Mouse (Mus musculus) CD4-positive, CD25-positive, alpha-beta regulatory T cell, adult 2 months (primary cell): ENCODE results near the gene Pde10a.
A peak's percentile ranks its signal among the peaks of the same experiment; 100 is the strongest.

Experiments
- DNase-seq: peaks from one replicate; pipeline ENCODE4 v3.0.0-alpha.2; 2012; ENCODE audit warnings: low read depth, low spot score

Pde10a gene

DNA sequence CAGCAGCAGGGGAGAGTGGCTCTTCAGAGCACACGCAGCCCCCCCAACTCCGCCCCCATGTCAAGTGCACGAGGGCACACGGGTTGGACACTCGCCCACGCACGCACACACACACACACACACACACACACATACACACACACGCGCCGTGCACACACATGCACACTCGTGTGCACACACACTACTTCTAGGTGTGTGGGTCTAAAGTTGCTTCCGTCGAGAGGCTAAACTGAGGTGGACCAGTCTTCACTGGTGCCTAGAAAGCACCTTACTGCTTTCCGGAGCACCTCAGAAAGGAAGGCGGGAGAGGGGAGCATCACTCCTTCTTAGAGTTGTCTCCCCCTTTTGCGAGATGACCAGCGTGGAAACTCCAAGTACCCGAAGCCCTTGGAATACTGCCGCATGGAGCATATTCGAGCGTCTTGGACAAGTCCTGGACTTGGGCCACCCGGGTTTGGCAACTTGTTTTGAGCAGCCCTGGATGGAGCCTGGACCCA, at the start of gene Pde10a:
TSS of gene Pde10a (plus strand) at position 148 of the 497 bp plus-strand sequence.
- no peak for DNase-seq

DNA sequence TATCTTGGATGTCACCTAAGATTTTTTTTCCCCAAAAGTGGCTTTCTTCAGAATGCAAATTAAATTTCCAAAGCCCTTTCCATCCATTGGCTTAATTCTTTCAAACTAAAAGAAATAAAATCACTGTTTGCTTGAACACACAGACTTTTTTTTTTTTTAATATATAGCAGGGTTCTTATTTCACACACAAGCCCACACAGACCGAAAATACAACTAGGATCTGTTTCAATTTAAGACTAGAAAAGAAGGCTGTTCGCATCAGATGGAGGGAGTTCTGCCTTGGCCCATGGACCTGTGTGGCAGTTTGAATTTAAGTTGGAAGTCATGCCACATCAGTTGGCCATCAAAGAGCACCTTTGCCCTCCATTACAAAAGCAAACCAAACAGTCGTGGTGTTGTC, 46.6 kb upstream of the Pde10a start:
- DNase-seq, result no peak

DNA sequence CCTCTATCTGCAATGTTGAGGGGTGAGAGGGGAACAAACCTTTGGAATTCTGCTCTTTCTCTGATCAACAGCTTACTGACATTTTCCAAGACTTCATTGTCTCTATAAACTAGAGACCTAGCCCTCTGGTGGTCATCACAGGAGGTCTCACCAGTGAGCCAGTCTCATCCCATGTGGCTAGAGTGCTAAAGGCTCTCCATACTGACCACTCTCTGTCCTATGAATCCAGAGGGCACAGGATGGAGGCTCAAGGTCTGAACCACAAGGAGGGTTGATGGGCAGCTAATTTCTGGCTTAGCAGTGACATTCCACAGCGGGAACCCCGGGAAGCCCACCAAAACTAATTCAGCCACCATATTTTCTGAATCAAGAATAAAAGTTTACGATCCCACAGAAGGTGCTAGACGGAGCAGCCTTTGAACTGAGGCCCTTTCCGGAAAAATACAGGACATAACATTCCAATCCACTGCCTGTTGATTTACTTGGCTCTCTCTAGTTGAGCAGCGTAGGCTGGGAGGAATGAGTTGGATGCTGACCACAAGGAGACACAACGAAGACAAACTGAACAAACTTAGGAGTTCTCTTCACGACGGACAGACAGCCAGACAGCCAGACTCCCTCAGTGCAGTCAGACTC, 45.6 kb upstream of the Pde10a start:
- no peak for DNase-seq

DNA sequence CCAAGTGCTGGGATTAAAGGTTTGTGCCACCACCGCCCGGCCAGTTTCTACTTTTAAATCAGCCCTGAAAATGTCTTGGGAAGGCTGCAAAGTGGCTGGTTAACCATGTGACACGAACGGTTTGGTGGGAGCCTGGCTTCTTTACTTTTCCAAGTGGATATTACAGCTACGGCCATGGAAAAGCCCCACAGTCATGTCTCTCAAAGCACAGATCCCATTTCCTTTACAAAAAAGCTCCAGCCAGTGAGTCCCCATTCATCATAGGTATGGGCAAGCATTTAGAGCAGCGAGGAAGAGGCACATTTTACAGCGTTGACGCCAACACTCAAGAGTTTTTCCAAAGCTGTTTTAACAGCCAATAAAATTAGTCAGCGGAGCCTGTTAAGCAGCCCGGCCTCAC, 43.4 kb upstream of the Pde10a start:
- DNase-seq, result no peak

DNA sequence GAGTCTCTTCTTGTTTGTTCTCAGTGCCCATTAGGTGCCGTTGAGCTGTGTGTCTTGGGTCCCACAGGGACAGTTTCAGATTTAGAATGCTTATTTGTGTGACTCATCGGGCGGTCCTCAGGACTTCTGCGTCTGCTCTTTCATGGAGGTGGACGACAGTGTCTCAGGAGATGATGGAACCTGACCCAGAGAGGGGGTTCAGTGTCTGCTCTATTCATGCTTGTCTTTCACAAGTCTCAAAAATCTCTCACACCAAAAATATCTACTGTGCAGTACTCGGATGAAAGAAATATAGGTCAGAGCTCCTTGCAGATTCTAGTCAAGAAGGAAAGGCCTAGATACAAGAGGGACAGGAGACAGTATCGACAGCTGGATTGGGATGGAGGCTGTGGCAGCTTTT, 42.3 kb upstream of the Pde10a start:
- DNase-seq, result no peak

DNA sequence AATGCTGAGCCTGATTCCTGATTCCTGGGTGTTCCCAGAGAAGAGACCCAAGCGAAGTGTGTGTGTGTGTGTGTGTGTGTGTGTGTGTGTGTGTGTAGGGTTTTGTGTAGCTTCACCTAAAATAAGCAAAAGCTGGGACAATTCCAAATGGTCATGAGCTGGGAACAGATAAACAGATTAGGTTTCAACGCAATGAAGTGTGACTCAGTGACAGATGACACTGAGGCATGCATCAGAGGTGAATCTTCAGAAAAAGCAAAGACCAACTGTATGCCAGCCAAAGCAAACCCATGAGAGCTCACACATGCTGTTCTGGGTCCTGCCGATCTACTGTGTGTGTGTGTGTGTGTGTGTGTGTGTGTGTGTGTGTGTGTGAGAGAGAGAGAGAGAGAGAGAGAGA, 40.9 kb upstream of the Pde10a start:
- no peak for DNase-seq

DNA sequence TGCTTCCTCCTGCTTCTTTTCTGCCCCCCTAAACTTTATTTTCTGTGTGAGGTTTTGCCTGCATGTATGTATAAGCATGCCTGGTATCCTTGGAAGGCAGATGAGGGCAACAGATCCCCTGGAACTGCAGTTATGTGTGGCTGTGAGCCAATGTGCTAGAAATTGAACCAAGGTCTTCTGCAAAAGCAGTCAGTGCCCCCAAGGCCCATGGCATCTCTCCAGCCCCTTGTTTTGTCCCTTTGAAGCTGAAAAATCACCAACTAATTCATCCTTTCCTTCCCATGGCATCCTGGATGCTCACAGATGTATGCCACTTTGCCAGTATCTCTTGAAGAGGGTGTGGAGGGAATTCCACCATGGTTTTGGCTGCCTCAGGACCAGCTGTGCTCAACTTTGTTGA, 40.0 kb upstream of the Pde10a start:
- DNase-seq, result no peak

DNA sequence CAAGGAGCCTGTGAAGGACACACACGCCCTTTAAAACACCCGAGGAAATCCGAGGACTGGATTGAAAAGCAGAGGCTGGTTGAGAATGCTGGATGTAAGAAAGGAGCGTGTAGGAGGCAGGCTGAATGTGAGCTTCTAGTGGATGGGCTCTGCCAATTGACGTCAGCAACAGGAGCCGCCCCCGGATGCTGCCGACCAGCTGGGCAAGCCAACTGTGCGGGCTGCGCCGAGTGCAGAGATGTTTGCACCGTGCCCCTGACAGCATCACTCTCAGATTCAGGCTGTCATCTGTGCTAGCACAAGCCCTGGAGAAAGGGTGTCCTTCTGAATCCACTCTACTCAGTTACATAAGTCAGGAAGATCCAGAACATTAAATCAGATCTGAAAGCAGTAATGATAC, 37.3 kb upstream of the Pde10a start:
- no peak for DNase-seq

DNA sequence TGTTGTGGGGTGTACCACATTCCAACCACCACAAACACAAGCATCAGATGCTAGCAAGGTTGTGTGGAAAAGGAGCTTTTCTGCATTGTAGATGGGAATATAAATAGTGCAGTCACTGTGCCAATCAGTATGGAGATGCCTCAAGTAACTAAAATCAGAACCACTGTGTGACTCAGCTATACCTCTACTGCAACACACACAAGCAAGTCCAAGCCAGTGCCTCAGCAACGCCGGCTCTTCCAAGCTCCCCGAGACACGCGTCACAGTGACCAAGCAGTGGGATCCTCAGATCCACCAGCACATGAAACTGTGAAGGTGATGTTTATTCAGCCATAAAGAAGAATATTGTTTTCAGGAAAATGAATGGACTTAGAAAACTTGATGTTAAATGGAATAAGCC, 34.2 kb upstream of the Pde10a start:
- DNase-seq, result no peak

DNA sequence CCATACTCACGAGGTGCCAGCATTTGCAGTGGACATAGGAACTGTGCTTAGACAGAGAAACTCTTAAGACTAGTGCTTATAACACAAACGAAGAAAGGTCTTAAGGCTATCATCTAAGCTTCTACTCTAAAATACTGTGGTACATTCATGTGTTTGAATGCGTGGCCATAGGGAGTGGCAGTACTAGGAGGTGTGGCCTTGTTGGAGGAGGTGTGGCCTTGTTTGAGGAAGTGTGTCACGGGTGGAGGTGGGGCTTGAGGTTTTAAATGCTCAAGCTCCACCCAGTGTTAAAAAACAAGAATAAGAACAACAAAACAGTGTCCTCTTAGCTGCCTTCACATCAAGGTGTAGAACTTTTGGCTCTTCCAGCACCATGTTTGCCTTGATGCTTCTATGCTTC, 31.7 kb upstream of the Pde10a start:
- no peak for DNase-seq

DNA sequence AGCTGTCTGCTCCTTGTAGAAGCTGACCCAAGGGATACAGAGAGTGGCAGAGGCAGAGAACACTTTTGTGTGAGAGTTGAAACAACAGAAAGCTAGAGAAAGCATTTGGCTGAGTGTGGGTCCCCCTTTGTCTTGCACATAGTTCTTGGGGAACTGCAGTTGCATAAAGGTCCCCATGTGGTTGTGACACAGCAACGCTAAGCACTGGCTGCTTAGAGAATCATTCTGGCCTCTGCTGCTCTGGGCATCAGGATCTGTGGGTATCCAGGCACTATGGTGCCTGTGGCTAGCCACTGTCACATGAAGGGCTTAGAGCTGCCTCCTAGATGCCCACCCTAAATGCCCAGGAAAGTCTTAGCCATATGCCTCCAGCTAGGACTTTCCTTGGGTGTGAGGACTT, 27.0 kb upstream of the Pde10a start:
- DNase-seq, result no peak

DNA sequence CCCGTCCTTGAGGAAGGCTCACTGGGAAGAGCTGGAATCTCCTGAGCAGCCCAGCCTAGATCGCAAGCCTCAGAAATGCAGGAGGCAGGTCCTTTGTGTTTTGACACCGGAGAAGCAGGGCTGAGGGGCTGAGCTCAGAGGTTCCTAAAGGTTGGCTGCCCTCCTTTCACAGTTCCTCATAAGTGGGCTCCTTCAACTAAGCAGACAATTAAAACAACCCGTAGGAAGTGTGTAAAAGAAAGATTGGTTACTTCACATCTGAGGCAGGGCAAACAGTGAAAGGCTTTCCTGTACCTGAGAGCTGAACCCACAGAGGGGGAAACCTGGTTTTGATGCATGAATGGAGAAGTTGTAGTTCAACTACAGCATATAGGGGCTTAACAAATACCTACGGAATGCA, 26.5 kb upstream of the Pde10a start:
- no peak for DNase-seq

DNA sequence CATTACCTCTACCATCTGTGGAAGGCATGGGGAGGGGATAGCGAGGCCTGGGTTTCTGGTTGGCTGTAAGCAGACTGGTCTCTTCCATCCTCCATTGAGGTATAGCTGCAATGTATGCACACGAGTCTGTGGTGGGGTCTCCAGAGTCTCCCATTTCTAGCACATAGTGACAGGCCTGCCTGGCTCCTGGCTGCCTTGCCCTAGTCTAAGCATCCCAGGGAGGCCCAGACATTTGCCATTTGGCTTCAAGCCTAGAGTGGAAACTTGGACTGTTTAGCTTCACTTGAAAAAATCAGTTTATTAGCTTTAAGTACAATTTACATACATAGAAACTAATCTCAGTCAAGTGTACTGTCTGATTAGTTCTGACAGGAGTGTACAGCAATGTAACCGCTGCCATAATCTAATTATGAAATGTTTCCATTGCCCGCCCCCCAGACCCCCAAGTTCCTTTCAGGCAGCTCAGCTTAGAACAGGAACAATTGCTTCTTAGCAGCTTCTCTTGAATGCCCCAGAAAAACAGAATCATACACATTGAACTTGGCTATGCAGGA, 25.5 kb upstream of the Pde10a start:
- no peak for DNase-seq

DNA sequence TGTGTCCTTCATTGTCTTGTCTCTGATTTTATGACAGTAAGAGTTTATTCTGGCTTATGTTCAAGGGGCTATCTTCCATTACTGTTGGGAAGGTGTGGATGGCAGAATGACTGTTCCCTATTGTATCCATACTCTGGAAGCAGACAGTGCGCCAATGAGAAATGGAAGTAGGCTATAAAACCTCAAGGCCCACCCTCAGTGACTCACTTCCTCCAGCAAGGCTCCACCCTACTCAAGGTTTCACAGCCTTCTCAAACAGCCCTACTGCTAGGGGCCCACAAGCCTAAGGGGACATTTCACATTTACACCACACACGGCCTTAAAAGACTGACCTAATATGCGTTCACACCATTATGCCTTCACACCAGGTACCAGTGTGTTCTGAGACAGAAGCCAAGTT, 20.8 kb upstream of the Pde10a start:
- no peak for DNase-seq

DNA sequence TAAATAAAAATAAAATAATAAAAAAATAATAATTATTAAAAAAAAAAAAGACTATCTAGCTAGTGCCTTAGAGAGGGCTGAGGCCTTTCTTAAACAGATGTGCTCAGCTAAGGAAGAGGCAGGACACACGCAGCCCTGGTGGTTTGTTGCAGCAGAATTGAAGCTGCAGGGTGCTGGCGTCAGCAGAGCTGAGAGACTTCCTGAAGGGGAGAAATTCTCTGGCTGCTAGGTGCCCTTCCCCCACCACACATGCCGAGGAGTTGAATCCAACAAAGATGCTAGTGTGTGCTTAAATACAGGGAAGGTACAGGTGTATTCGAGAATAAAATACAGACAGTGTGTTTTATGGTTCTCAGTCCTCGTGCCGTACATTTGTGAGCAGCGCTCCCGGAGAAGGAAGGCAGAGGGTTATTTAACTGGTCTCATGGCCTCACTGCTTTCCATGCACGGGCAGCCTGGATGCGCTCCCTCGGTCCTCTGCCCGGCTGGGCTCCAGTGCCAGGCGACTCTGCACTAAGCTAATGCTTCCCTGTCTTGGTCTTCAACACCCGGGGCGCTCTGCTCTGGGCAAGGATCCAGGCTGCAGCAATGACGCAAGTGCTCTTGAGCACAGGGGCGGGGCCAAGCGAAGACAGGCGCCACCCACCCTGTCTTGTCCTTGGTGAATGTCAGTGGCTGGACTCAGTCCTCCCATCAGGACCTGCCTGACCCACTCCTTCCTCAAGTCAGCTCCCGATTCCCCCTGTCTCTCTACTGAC, 19.3 kb upstream of the Pde10a start:
- peak; percentile 75 for DNase-seq

DNA sequence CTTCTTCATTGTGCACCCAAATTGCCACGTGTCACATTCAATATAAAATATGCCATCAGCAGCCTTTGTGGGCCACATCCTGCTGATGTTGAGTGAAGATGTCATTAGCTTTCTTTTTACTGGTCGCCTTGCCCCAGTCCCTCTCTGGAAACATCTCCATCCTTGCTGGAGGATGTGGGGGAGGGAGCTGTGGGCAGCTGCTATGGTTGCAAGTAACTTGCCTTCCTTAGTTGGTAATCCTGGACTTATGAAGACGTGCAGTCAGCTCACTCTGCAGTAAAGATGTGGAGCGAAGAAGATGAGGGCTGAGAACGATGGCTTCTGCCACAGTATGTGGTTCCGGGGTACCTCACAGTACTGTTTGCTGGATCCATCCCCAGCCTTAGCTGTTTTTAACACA, 18.4 kb upstream of the Pde10a start:
- peak; percentile 5 for DNase-seq

DNA sequence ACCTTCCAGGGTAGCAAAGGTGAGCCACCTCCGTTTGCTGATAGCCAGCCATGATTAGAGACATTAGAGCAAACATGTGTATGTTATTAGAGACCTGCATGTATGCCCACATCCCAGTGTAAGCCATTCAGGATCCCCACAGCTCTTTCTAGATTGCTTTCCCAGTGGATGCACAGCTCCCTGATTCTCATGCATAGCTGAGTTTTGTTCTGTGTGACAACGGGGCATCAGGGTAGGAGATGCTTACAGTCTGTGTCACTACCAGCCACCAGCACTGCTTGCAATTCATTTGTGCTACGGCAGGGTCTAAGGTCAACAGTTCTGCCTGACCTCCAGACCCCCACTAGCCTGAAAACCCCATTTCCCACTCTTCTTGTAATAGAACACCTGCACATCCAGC, 17.5 kb upstream of the Pde10a start:
- no peak for DNase-seq

DNA sequence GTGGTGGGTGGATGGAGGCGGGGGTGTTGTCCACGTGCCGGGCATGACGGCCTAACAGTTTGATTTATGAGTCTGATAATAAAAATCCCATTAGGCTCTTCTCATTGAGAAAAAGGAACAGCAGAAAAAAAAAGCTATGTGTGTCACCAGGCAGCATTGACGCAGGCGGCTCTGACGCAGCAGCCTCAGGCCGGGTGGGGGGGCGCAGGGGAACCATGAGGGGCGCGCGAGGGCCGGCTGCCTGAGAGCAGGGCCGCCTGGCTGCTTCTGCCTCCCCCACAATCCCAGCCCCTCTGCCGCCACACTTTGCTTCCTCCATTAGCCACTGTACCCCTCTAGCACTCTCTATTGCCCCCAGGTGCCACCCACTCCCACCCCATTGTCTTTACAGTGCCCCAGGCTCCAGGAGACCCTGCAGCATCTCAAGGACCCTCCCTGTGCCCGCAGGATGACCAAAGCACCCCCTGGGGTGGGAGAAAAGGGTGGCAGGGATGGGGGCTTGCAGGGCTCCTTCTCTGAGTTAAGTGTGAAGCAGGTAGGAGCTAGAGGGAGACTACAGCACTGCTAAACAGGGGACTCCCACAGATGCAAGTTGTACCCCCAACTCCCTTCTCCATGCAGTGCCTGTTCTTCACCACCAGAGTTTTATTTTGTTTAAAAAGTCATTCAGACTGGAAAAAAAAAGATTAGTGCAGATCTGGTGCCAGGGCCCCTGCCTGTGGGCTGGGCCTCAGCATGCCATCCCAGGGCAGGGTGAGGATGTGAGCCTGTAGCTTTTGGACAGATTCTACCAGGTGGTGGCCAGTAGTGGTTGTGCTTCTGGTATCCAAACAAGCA, 16.6 kb upstream of the Pde10a start:
- peak; percentile 10 for DNase-seq

DNA sequence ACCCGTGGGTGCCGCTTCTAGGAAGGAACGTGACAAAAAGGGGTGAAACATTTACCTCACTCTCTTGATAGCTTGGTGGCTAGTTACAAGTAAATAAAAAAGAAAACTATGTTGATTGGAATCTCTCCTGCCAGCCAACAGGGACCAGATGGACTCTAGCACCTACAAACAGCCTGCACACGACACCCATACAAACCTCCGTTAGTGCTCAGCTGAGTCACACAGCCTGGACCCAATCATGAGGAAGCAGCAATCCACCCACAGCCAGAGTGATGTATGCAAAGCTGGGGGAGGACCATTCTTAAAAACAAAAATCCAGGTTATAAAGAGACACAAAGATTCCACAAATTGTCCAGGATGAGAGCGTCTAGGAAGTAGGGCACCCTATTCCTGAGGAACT, 9.2 kb upstream of the Pde10a start:
- DNase-seq, result no peak

DNA sequence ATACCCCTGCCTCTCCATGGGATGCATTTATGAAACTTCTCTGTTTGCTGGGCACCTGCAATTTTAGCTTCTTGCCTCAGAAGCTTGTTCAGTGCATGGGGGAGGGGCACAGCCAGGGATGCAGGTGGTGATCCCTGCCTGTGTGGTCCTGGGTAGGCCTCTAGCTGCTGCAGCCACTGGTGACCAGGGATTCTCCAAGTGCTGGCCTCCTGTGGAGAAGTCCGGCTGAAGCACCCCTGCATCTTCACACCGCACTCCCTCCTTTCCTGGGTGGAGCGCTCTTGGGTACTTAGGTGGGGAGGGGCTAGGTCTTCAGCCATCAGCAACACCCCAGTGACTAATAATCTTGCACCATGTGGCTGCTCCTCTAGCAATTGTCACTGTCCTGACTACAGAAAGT, 1.2 kb upstream of the Pde10a start:
- no peak for DNase-seq

DNA sequence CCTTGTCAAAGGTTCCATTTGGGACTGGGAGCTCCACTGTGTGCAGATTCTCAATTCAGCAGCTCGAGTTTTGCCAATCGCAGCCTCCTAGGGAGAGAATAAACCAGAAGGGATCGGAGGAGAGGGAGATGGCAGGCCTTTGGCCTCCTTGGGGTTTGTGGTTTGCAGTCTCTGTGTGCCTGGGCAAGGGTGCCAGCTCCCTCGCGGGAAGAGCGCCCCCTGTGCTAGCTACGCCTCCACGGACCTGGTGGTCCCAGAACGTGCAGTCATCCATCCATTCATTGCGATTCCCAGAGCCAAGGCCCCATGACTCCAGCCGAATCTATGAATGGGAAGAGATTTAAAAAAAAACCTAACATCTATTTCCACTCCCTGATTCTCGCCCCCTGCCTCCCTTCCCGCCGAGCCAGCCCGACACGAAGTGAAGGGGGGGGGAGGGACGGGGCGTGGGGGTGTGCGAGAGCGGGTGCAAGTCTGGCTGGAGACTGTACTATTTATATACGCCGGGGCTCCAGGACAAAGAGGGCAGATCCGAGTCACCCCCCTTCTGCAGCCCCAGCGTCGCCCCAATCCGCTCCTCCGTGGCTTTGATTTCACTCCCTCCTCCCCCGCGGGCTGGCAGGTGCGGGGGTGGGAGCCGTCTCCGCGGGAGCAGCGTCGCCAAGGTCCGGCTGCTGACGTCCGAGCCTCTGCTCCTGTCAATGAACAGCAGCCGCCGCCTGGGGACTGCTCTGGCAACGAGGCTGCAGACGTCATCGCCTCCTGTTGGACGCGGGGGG, 596 bp upstream of the Pde10a start:
- DNase-seq, result peak; percentile 34
